Mouse (Mus musculus): ENCODE measurements around the gene Gm49388. TPM values are rescaled to one million over a fixed set of nuclear protein-coding genes. Genes with fewer than 3 reads are reported as not detected.
A peak's percentile ranks its signal among the peaks of the same experiment; 100 is the strongest.

The Gm49388 gene
- polyA plus RNA-seq, 1 experiment from 2014 or later, result not detected

DNA sequence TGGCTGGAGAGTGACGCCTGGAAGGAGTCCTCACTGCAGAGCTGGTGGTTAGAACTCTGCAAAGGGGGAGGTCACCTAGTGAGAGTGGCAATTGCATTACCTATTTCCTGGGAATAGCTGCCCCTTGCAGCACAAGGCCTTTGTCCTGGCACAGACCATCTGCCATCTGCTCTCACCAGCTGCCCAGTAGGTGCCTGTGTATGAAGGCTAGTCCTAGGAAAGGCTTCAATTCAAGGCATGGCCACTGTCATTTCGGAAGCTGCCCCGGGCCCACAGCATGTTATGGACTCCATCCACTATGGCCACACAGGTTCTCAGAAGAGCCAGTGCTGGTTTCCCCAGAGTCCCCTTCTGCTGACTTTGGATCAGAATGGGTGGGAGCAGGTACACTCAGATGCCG lies 13.2 kb downstream of the Gm49388 start:
- peaks cover 85% of the 10 kb centered on the region for H3K36me3 ChIP-seq
- peaks cover 15% of the 10 kb centered on the region for H3K4me1 ChIP-seq
- no peak for DNase-seq (ENCODE audit: low spot score)
- H3K4me3 ChIP-seq, result no peak overlapping the region
- no peaks in the 10 kb centered on the region for H3K27me3 ChIP-seq (ENCODE audit: insufficient read depth, poor library complexity, severe bottlenecking)
- 90% methylated on average over 4 of the region's 4 CpGs for WGBS
- no peak overlapping the region for H3K27ac ChIP-seq
- H3K9me3 ChIP-seq, result no peaks in the 10 kb centered on the region

GRCm38 (mm10) chr7:127799211-127799610 lies 13.8 kb downstream of the Gm49388 start:
- no peaks in the 10 kb centered on the region for H3K9me3 ChIP-seq
- H3K4me3 ChIP-seq, result no peak overlapping the region
- WGBS, result 91% methylated on average over 13 of the region's 13 CpGs
- H3K27me3 ChIP-seq (ENCODE audit: insufficient read depth, poor library complexity, severe bottlenecking), result no peaks in the 10 kb centered on the region
- peaks cover 78% of the 10 kb centered on the region for H3K36me3 ChIP-seq
- DNase-seq (ENCODE audit: low spot score), result no peak
- no peak overlapping the region for H3K27ac ChIP-seq
- H3K4me1 ChIP-seq, result peaks cover 15% of the 10 kb centered on the region

DNA sequence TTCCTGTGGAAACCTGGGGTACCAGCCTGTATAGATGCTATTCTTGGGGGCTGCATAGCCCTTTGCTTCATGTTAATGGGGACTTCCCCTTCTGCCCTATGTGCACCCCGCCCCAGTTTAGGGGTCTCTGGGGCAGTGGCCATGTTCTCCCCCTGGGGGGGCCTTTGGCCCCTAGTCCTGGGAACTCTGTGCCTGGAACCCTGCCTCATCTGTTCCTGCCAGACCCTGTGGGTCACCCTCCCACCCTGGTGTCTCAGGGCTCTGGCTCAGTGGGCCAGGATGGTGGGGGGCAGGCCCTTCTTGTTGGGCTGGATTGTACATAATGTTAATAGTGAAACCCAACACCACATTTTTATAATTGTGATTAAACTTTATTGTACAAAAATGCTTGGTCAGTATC lies 14.3 kb downstream of the Gm49388 start:
- Histone ChIP-seq H3K36me3 (peaks cover 75% of the 10 kb centered on the region), H3K27ac (no peak overlapping the region), H3K4me1 (peaks cover 15% of the 10 kb centered on the region), H3K4me3 (no peak overlapping the region), H3K27me3 (ENCODE audit: insufficient read depth, poor library complexity, severe bottlenecking) (no peaks in the 10 kb centered on the region), H3K9me3 (no peaks in the 10 kb centered on the region)
- no peak for DNase-seq (ENCODE audit: low spot score)
- 92% methylated on average over 1 of the region's 1 CpGs for WGBS

DNA sequence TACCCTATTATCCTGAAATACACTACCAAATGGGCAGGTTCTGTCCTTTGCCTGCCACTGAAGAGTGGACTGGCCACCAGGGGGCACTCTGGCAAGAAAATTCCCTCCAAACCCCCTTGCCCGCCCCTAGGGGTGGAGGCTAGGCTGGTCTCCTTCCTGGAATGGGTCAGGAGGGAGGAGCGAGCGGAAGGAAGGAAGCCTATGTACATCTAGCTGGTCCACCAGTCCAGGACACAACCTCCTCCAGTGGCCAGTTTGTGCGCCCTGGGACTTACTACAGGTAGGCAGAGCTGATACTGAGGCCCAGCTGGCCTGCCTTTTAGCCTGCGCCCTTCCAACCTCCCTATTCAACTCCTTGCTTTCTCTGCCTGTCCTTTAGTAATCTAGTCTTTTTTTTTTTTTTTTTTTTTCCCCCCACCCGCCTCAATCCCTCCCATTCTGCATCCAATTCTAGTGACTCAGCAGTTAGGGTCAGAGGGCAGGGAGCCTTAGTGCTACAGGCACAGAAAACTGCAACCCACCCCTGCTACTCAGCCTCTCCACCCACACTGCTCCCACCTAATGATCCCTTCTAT lies 15.1 kb downstream of the Gm49388 start, which contains the start of gene Hsd3b7:
Hsd3b7 (plus strand) TSS at position 170 of the 575 bp plus-strand sequence.
- H3K4me3 ChIP-seq, result peak within 1 kb of the TSS; percentile 43
- 24% methylated on average over 6 of the region's 6 CpGs for WGBS
- peak within 1 kb of the TSS; percentile 78 for H3K27ac ChIP-seq
- H3K27me3 ChIP-seq (ENCODE audit: insufficient read depth, poor library complexity, severe bottlenecking), result no peaks in the 10 kb centered on the region
- DNase-seq (ENCODE audit: low spot score), result peak; percentile 93
- H3K36me3 ChIP-seq, result peaks cover 67% of the 10 kb centered on the region
- peaks cover 15% of the 10 kb centered on the region for H3K4me1 ChIP-seq
- H3K9me3 ChIP-seq, result no peaks in the 10 kb centered on the region

DNA sequence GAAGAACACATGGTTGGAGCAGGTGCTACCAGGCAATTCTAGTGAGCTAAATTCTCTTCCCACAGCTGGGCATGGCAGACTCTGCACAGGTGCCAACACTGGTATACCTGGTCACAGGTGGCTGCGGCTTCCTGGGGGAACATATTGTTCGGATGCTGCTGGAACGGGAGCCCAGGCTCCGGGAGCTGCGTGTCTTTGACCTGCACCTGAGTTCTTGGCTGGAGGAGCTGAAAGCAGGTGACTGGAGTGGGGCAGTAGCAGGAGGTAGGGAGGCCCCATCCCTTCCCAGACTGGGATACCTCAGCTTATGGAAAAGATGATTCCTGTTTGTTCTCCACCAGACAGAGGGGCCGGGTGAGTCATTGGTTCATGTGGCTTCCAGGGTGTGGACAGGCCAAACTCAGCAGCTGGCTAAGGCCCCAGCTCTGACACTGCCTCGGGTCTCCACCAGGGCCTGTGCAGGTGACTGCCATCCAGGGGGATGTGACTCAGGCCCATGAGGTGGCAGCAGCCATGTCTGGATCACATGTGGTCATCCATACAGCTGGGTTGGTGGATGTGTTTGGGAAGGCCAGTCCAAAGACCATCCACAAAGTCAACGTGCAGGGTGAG lies 15.7 kb downstream of the Gm49388 start:
- peaks cover 15% of the 10 kb centered on the region for H3K4me1 ChIP-seq
- H3K36me3 ChIP-seq, result peaks cover 61% of the 10 kb centered on the region
- H3K4me3 ChIP-seq, result peak overlapping the region; percentile 43
- H3K9me3 ChIP-seq, result no peaks in the 10 kb centered on the region
- peak overlapping the region; percentile 78 for H3K27ac ChIP-seq
- H3K27me3 ChIP-seq (ENCODE audit: insufficient read depth, poor library complexity, severe bottlenecking), result no peaks in the 10 kb centered on the region
- WGBS, result 92% methylated on average over 8 of the region's 8 CpGs
- DNase-seq (ENCODE audit: low spot score), result no peak

DNA sequence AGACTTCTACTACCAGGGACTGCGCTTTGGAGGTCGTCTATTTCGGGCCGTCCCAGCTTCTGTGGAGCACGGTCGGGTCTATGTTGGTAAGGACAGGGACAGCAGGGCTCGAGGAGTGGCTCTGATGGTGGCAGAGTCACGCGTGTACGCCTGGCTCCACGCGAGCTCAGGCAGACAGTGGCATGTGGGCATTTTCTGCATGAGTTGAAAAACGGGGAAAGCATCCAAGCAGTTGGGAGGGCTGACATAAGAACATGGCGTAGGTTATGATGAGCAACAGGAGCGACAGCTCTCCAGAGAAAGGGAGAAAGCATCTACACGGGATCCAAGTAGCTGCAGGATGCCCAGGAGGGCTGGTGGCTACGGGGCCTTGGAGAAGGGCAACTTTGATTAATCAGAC lies 16.9 kb downstream of the Gm49388 start:
- WGBS, result 90% methylated on average over 17 of the region's 17 CpGs
- H3K36me3 ChIP-seq, result peaks cover 49% of the 10 kb centered on the region

DNA sequence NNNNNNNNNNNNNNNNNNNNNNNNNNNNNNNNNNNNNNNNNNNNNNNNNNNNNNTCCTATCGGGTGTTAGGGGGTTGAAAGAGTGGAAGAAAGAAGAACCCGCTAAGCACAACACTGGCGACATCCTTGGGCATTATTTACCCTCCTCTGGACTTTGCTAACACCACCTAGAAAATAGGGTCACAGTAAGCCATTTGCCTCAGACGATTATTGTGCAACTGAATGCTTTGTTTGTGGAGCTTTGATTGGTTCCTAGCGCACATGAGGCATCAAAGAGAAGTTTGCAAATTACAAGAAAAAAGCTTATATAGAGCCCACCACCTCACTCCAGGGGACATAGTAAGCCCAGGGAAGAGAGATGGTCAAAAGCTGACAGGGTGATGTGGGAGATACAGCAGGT lies 23.4 kb downstream of the Gm49388 start:
- peaks cover 6% of the 10 kb centered on the region; the same call in 1 of the 2 replicates for H3K4me1 ChIP-seq
- H3K27ac ChIP-seq, result no peak overlapping the region
- 0 out of 2 replicates have a peak, but pooled peaks cover 4% of the 10 kb centered on the region for H3K36me3 ChIP-seq
- no peaks in the 10 kb centered on the region for H3K9me3 ChIP-seq
- no peak for DNase-seq (ENCODE audit: low spot score)
- H3K4me3 ChIP-seq, result no peak overlapping the region
- 0 out of 2 replicates have a peak, but pooled peaks cover 4% of the 10 kb centered on the region for H3K27me3 ChIP-seq (ENCODE audit: insufficient read depth, poor library complexity, severe bottlenecking)
- whole genome bisulfite sequencing, result 66% methylated on average over 5 of the region's 5 CpGs

More for the DNA sequence above, 16.9 kb downstream of the Gm49388 start:
- Histone ChIP-seq H3K4me3 (no peak overlapping the region), H3K27ac (0 out of 2 replicates have a peak overlapping the region, but pooled peaks have one; percentile 25), H3K27me3 (ENCODE audit: insufficient read depth, poor library complexity, severe bottlenecking) (no peaks in the 10 kb centered on the region), H3K9me3 (no peaks in the 10 kb centered on the region), H3K4me1 (peaks cover 15% of the 10 kb centered on the region)
- DNase-seq (ENCODE audit: low spot score), result no peak

GRCm38 (mm10) chr7:127809846-127810245 lies 24.4 kb downstream of the Gm49388 start:
- Histone ChIP-seq H3K27ac (no peak overlapping the region), H3K36me3 (0 out of 2 replicates have a peak, but pooled peaks cover 7% of the 10 kb centered on the region), H3K4me1 (peaks cover 8% of the 10 kb centered on the region; the same call in 1 of the 2 replicates), H3K4me3 (no peak overlapping the region), H3K27me3 (ENCODE audit: insufficient read depth, poor library complexity, severe bottlenecking) (0 out of 2 replicates have a peak, but pooled peaks cover 4% of the 10 kb centered on the region), H3K9me3 (no peaks in the 10 kb centered on the region)
- no peak for DNase-seq (ENCODE audit: low spot score)
- WGBS, result 74% methylated on average over 1 of the region's 1 CpGs

- H3K27me3 ChIP-seq (ENCODE audit: insufficient read depth, poor library complexity, severe bottlenecking), result 0 out of 2 replicates have a peak, but pooled peaks cover 4% of the 10 kb centered on the region
- peaks cover 9% of the 10 kb centered on the region for H3K4me1 ChIP-seq
- 68% methylated on average over 10 of the region's 10 CpGs for WGBS
- no peak overlapping the region for H3K27ac ChIP-seq
- 0 out of 2 replicates have a peak, but pooled peaks cover 7% of the 10 kb centered on the region for H3K36me3 ChIP-seq
- H3K4me3 ChIP-seq, result no peak overlapping the region
- DNase-seq (ENCODE audit: low spot score), result no peak
- no peaks in the 10 kb centered on the region for H3K9me3 ChIP-seq
These were observed 25.2 kb downstream of the Gm49388 start for GRCm38 (mm10) chr7:127810650-127811049.

DNA sequence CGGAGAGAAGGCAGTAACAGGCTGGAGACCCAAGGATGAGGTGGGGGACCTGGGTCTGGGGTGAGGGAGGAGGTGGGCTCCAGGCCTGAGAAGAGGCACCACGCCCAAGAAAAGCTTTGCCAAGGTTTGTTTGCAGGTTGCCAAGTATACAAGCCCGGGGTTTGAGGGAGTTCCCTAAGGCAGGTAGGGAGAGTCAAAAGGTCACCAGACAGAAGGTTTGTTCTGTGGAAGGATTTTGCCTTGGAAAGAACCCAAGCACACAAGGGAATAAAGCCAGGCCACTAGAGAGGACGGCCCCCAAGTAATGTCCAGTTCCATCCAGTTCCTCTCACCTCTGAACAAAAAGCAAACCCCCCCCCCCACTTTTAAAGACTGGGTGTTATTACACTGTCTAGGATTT lies 25.8 kb downstream of the Gm49388 start:
- H3K4me1 ChIP-seq, result peaks cover 15% of the 10 kb centered on the region
- H3K9me3 ChIP-seq, result no peaks in the 10 kb centered on the region
- 0 out of 2 replicates have a peak, but pooled peaks cover 4% of the 10 kb centered on the region for H3K27me3 ChIP-seq (ENCODE audit: insufficient read depth, poor library complexity, severe bottlenecking)
- no peak overlapping the region for H3K27ac ChIP-seq
- no peak overlapping the region for H3K4me3 ChIP-seq
- H3K36me3 ChIP-seq, result 0 out of 2 replicates have a peak, but pooled peaks cover 7% of the 10 kb centered on the region
- 69% methylated on average over 4 of the region's 4 CpGs for WGBS
- no peak for DNase-seq (ENCODE audit: low spot score)

DNA sequence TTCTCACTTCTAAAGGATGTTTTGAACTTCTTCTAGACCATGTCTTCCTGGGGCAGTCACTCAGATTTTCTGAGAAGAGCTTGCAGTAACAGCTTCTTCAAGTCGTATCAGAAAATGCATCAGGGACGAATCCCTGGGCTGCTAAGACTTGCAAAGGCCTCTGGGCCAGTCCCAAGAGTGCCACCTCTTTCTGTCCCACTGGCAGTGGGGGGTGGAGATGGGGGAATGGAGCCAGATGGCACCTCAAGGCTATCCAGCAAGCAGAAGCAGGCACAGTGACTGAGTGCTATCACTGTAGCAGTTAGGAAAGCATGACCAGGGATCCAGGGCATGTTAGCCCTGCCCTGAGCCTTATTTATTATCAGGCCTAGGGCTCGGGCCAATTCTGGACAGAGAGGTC lies 26.9 kb downstream of the Gm49388 start:
- 77% methylated on average over 3 of the region's 3 CpGs for WGBS
- H3K9me3 ChIP-seq, result no peaks in the 10 kb centered on the region
- no peak for DNase-seq (ENCODE audit: low spot score)
- no peak overlapping the region for H3K4me3 ChIP-seq
- peaks cover 15% of the 10 kb centered on the region for H3K4me1 ChIP-seq
- H3K27ac ChIP-seq, result no peak overlapping the region
- 0 out of 2 replicates have a peak, but pooled peaks cover 7% of the 10 kb centered on the region for H3K36me3 ChIP-seq
- H3K27me3 ChIP-seq (ENCODE audit: insufficient read depth, poor library complexity, severe bottlenecking), result 0 out of 2 replicates have a peak, but pooled peaks cover 4% of the 10 kb centered on the region

GRCm38 (mm10) chr7:127813821-127814220 lies 28.4 kb downstream of the Gm49388 start:
- H3K4me3 ChIP-seq, result no peak overlapping the region
- 72% methylated on average over 4 of the region's 4 CpGs for WGBS
- H3K4me1 ChIP-seq, result peaks cover 15% of the 10 kb centered on the region
- no peak overlapping the region; the same call in 1 of the 2 replicates for H3K27ac ChIP-seq
- DNase-seq (ENCODE audit: low spot score), result no peak
- 0 out of 2 replicates have a peak, but pooled peaks cover 7% of the 10 kb centered on the region for H3K36me3 ChIP-seq
- H3K27me3 ChIP-seq (ENCODE audit: insufficient read depth, poor library complexity, severe bottlenecking), result 0 out of 2 replicates have a peak, but pooled peaks cover 4% of the 10 kb centered on the region
- no peaks in the 10 kb centered on the region for H3K9me3 ChIP-seq

Data from heart, embryonic 10.5 days (tissue).